Mouse (Mus musculus) kidney, embryonic 14.5 days (tissue): ENCODE results near the gene Msantd2. TPM values are rescaled to one million over a fixed set of nuclear protein-coding genes. Genes with fewer than 3 reads are reported as not detected.

Experiments
- ATAC-seq: fragments of 200-750 bp; cut with Nextera tagmentation; 2 replicates; pipeline ENCODE4 v1.8.0; 2017; ENCODE audit warnings: moderate number of reproducible peaks, mild to moderate bottlenecking, moderate TSS enrichment, moderate library complexity; ENCODE audit not compliant: low FRiP score, low TSS enrichment
- H3K27ac ChIP-seq: fragments of 300-500 bp; sonication (generic); 2 replicates; pipeline ENCODE4 v1.5.1; 2014; ENCODE audit warnings: low read depth, mild to moderate bottlenecking, low read length, moderate library complexity, mixed read lengths
- H3K27me3 ChIP-seq: fragments of 300-500 bp; sonication (generic); 2 replicates; pipeline ENCODE4 v1.6.1; 2014; ENCODE audit warnings: mild to moderate bottlenecking, low read length; ENCODE audit not compliant: control insufficient read depth, insufficient read depth
- H3K36me3 ChIP-seq: fragments of 300-500 bp; sonication (generic); 2 replicates; pipeline ENCODE4 v1.6.1; 2014; ENCODE audit warnings: low read length, mixed read lengths; ENCODE audit not compliant: control insufficient read depth, insufficient read depth
- H3K4me1 ChIP-seq: fragments of 300-500 bp; sonication (generic); 2 replicates; pipeline ENCODE4 v1.6.1; 2014; ENCODE audit warnings: low read length, mixed read lengths; ENCODE audit not compliant: control insufficient read depth, insufficient read depth
- H3K4me2 ChIP-seq: fragments of 300-500 bp; sonication (generic); replicated peaks from 2 replicates; pipeline ENCODE4 v1.6.1; 2014; ENCODE audit warnings: low read depth, mild to moderate bottlenecking, low read length
- H3K4me3 ChIP-seq: fragments of 300-500 bp; sonication (generic); 2 replicates; pipeline ENCODE4 v1.5.1; 2014; ENCODE audit warnings: mild to moderate bottlenecking, low read length
- H3K9ac ChIP-seq: fragments of 300-500 bp; sonication (generic); 2 replicates; pipeline ENCODE4 v1.6.1; 2014; ENCODE audit warnings: low read depth, mild to moderate bottlenecking, low read length, moderate library complexity
- H3K9me3 ChIP-seq: fragments of 300-500 bp; sonication (generic); 2 replicates; pipeline ENCODE4 v1.6.1; 2016; ENCODE audit warnings: low read length; ENCODE audit not compliant: control insufficient read depth
- WGBS: fragments of 180-500 bp; shearing (Covaris S2); extraction: QIAGEN DNeasy Blood & Tissue Kit; methylation state at CpG from one replicate; pipeline ENCODE4 v1.1.7; 2014; 5-methylcytosine and 5-hydroxymethylcytosine counted together
- polyA plus RNA-seq: library from polyadenylated mRNA; unstranded; fragments of >200 nt; fragmentation: Nextera tagmentation; extraction: Ambion mirVana; gene quantifications from 2 replicates; pipeline ENCODE4 v1.2.1, GENCODE M21; 2014

Msantd2 gene
- polyA plus RNA-seq, 1 experiment from 2014 or later, result 33.2 TPM

DNA sequence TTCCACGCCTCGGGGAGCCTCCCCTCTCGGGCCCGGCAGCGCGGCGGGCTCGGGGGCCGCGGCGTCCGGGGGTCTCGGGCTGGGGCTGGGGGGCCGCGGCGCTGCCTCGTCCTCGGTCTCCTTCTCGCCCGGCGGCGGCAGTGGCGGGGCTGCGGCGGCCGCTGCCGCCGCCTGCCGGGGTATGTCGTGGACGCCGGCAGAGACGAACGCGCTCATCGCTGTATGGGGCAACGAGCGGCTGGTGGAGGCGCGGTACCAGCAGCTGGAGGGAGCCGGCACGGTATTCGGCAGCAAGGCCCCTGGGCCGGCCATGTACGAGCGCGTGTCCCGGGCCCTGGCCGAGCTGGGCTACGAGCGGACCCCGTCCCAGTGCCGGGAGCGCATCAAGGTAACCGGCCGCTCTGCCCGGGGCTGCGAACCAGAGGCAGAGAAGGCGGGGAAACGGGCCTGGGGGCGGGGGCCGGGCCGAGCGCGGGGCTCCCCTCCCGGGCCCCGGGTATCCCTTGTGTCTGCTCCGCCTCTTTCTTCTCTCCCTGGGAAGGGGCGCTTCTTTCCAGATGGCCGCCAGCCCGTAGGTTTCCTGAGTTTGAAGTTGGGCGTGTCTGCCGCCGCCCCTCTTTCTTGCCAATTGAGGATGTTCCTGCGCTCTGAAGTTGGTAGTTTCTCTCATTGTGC is 464 bp downstream of the Msantd2 start:
- peaks cover 11% of the 10 kb centered on the region for H3K4me1 ChIP-seq
- no peaks in the 10 kb centered on the region for H3K27me3 ChIP-seq
- peak overlapping the region; percentile 55 for H3K4me2 ChIP-seq
- WGBS, result under 1% methylated on average over 56 of the region's 75 CpGs
- peak overlapping the region; percentile 94 for H3K9ac ChIP-seq
- peaks cover 3% of the 10 kb centered on the region; the same call in 1 of the 2 replicates for H3K36me3 ChIP-seq
- peak; percentile 83 for ATAC-seq
- peak overlapping the region; percentile 97 for H3K4me3 ChIP-seq
- peak overlapping the region; percentile 99 for H3K27ac ChIP-seq
- H3K9me3 ChIP-seq, result no peaks in the 10 kb centered on the region

DNA sequence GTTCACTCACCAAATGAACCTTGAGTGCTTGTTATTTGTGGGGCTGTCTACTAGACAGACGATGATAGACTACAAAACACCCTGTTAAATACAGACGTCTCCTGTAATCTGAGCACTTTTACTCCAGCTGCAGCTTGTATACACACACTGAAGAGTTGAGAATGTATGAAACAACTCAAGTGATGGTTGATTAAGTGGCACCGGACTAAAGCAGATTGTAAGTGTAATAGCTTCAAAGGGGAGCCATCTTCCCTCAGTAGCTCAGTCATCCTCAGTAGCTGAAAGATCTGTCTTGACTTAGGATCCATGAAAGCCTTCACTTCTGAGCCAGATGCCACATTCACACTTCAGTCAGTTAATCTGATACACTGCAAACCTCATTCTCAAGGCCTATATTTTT is 6.6 kb downstream of the Msantd2 start:
- 51% methylated on average over 3 of the region's 3 CpGs for WGBS
- no peaks in the 10 kb centered on the region for H3K9me3 ChIP-seq
- H3K4me1 ChIP-seq, result 0 out of 2 replicates have a peak, but pooled peaks cover under 1% of the 10 kb centered on the region
- H3K4me2 ChIP-seq, result no peak overlapping the region
- H3K9ac ChIP-seq, result no peak overlapping the region
- peaks cover 3% of the 10 kb centered on the region; the same call in 1 of the 2 replicates for H3K36me3 ChIP-seq
- H3K4me3 ChIP-seq, result no peak overlapping the region
- ATAC-seq, result no peak
- no peaks in the 10 kb centered on the region for H3K27me3 ChIP-seq
- no peak overlapping the region for H3K27ac ChIP-seq

DNA sequence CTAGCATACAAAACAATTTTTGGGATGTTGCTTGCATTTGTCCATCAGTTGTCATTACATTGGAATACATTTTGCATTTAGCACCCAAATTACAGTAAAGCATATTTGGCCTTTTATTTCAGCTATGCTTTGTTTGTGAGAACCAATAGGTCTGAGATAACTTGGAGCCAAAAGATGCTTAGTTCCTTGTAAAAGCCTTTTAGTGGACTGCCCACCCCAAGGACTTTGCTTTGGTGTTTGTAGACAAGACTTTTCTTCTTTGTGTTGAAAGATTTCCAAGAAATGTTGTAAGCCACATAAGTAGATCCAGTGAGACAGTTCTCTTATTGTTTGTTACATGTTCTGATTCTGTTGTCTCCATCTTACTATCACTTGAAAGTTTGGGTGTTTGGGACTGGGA is 7.2 kb downstream of the Msantd2 start:
- Histone ChIP-seq H3K36me3 (peaks cover 3% of the 10 kb centered on the region; the same call in 1 of the 2 replicates), H3K9me3 (no peaks in the 10 kb centered on the region), H3K4me2 (no peak overlapping the region), H3K27ac (no peak overlapping the region), H3K27me3 (no peaks in the 10 kb centered on the region), H3K9ac (no peak overlapping the region), H3K4me3 (no peak overlapping the region), H3K4me1 (no peaks in the 10 kb centered on the region)
- no peak for ATAC-seq

DNA sequence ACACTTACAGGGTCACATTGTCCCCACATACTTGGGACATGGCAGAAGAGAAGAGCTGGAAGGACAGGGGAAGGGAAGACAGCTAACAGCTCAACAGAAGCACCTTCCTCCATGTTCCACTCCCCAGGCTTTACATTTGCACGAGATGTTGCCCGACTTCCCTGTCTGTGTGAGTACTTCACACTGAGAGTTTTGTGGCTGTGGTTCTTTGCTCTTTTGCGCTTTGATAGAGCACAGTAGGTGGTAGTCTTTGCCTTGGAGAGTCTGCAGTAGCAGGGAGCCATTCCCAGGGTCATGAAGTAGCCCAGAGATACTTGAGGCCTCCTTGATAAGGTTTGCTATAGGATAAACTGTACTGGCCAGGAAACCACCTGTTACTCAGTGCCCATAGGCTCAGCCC is 11.1 kb downstream of the Msantd2 start:
- H3K4me2 ChIP-seq, result no peak overlapping the region
- no peak overlapping the region for H3K4me3 ChIP-seq
- H3K9ac ChIP-seq, result no peak overlapping the region
- H3K27me3 ChIP-seq, result no peaks in the 10 kb centered on the region
- 88% methylated on average over 3 of the region's 3 CpGs for WGBS
- no peaks in the 10 kb centered on the region for H3K36me3 ChIP-seq
- no peaks in the 10 kb centered on the region for H3K9me3 ChIP-seq
- no peak for ATAC-seq
- H3K27ac ChIP-seq, result no peak overlapping the region
- H3K4me1 ChIP-seq, result no peaks in the 10 kb centered on the region

DNA sequence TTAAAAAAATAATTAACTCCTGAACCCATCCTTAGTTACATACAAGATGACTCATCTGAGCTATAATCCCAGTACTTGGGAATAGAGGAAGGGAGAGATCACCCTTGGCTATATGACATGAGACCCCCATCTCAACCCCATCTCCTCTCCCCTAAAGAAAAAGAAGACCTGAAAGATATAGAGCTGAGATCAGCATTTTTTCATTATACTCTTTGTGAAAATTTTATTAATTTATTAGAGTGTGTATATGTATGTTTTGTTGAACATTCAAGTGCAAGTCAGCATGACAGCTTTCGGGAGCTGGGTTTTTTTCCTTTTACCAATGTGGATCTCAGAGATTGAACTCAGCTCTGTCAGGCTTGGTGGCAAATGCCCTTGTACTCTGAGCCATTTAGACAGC is 12.1 kb downstream of the Msantd2 start:
- Histone ChIP-seq H3K9ac (no peak overlapping the region), H3K4me1 (no peaks in the 10 kb centered on the region), H3K4me2 (no peak overlapping the region), H3K36me3 (no peaks in the 10 kb centered on the region), H3K27ac (no peak overlapping the region), H3K9me3 (no peaks in the 10 kb centered on the region), H3K27me3 (no peaks in the 10 kb centered on the region), H3K4me3 (no peak overlapping the region)
- WGBS, result 97% methylated on average over 1 of the region's 1 CpGs
- ATAC-seq, result no peak

DNA sequence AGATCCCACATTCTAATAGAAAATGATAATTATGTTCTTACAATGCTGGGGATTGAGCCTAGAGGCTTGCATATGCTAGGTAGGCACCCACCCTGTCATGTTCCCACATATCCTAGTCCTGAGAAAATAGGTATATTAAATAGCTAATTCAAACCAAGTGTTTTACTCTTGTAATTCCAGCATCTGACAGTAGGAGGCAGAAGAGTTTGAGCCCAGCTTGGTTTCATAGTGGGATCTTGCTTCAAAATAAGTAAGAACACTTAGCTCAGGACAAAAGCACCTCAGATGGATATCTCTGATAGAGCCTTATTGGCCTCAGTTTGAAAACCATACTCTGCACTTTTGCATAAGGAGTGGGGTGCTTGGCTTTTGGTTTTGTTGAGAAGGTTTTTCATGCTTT is 15.2 kb downstream of the Msantd2 start:
- Histone ChIP-seq H3K9ac (no peak overlapping the region), H3K4me1 (no peaks in the 10 kb centered on the region), H3K4me2 (no peak overlapping the region), H3K27ac (no peak overlapping the region), H3K9me3 (no peaks in the 10 kb centered on the region), H3K4me3 (no peak overlapping the region), H3K36me3 (no peaks in the 10 kb centered on the region), H3K27me3 (no peaks in the 10 kb centered on the region)
- ATAC-seq, result no peak

DNA sequence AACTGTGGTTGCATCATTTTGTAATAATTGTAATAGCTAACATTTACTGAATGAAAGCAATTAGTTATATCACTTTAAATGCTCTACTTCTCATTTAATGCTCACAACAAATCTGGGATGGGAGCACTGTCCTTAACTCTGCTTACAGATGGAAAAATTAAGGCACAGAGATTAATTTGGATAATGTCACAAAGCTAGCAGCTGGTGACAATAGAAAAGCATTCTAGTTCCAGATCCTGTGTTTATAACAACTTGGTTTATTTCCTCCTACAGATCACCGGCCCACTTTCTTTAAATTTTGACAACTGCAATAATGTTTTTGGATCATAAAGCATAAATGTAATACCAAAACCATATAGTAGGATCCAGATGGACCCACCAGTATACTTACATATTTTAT is 16.9 kb downstream of the Msantd2 start:
- no peaks in the 10 kb centered on the region for H3K36me3 ChIP-seq
- no peak overlapping the region for H3K27ac ChIP-seq
- H3K4me2 ChIP-seq, result no peak overlapping the region
- H3K27me3 ChIP-seq, result no peaks in the 10 kb centered on the region
- no peaks in the 10 kb centered on the region for H3K4me1 ChIP-seq
- no peak overlapping the region for H3K4me3 ChIP-seq
- ATAC-seq, result no peak
- no peaks in the 10 kb centered on the region for H3K9me3 ChIP-seq
- no peak overlapping the region for H3K9ac ChIP-seq
- WGBS, result 89% methylated on average over 1 of the region's 1 CpGs

DNA sequence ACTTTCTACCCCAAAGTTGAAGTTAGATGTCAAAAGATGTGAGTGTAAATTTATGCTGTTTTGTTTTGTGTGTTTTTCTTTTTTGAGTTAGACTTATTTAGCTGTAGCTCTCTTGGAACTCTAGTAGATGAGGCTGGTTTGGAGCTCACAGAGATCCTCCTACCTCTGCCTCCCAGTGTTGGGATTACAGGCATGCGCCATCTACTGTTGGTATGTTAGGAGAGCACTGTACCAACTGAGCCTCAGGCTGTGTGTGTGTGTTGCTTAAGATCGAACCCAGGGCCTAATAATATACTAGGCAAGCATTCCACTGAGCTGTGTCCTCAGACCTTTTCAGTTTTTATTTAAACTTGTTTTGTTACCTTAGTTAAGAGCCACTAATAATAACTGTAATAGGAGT is 23.0 kb downstream of the Msantd2 start:
- Histone ChIP-seq H3K4me1 (peaks cover 6% of the 10 kb centered on the region; the same call in 1 of the 2 replicates), H3K9ac (no peak overlapping the region), H3K36me3 (no peaks in the 10 kb centered on the region), H3K4me2 (no peak overlapping the region), H3K27me3 (no peaks in the 10 kb centered on the region), H3K4me3 (no peak overlapping the region), H3K9me3 (no peaks in the 10 kb centered on the region), H3K27ac (no peak overlapping the region)
- WGBS, result 91% methylated on average over 2 of the region's 2 CpGs
- ATAC-seq, result no peak

DNA sequence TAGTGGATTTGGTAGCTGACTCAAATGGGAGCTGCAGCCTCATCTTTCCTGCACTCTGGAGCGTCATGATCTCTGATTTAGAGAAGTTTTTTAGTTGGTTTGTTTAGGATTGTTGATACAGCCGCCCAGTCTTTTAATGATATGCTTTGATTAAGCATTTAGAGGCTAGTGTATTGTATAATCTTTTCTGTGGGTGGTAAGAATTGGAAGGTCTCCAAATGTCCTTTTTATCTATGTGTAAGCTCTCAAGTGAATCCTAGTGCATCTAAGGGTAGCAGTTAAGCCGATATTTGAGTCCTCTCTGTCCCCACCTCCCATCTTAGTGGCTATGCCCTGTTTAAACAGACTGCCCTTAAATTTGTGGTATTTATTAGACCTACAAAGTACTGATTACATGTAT is 25.3 kb downstream of the Msantd2 start:
- Histone ChIP-seq H3K36me3 (peaks cover 6% of the 10 kb centered on the region; the same call in 1 of the 2 replicates), H3K27ac (no peak overlapping the region), H3K27me3 (no peaks in the 10 kb centered on the region), H3K4me2 (no peak overlapping the region), H3K9me3 (no peaks in the 10 kb centered on the region), H3K4me3 (no peak overlapping the region), H3K9ac (no peak overlapping the region), H3K4me1 (peaks cover 6% of the 10 kb centered on the region; the same call in 1 of the 2 replicates)
- no peak for ATAC-seq
- WGBS, result 73% methylated on average over 3 of the region's 3 CpGs
